Comparison of ENCODE assay signal across 30 mouse cellular contexts in the genomic region with DNA sequence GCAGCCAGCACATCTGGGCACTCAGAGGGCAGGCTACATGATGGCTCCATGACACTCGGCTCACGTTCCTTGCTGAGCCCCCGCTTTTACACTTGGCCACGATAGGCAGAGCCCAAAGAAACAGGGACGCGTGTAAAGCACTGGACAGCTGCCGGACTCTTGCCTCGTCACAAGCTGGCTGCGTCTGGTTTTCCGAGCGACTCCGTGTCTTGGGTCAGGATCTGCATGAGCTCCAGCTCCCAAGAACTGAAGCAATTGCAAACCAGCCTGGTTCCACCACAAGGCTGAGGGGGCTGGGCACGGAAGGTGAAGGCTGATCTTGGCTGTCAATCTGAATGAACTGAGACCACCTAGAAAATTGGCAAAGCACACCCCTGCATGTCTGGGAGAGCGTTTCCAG.
DNase-seq lines count a peak whose midpoint lies in the region; ATAC-seq and TF ChIP-seq lines count a peak whose summit lies in the region.
"Had no signal": no experiment of that assay in that cellular context is flagged by ENCODE, and none has a peak within 500 bp of the region (broad histone marks: within the 10 kb centered on the region; RNA-seq: fewer than 3 reads in every experiment).

No protein-coding gene starts in this region.

- no peaks in the 10 kb centered on the region for H3K36me3 ChIP-seq in limb, embryonic 14.5 days (ENCODE audit: control insufficient read depth, insufficient read depth, low read length)
- H3K36me3 ChIP-seq in limb, embryonic 10.5 days, result no peaks in the 10 kb centered on the region
- H3K36me3 ChIP-seq: forebrain, embryonic 15.5 days; G1E; heart, embryonic 13.5 days; limb, embryonic 13.5 days; liver, embryonic 13.5 days; lung, embryonic 15.5 days; neural tube, embryonic 15.5 days; stomach, embryonic 15.5 days had no signal

- no peak overlapping the region for H3K27ac ChIP-seq in limb, embryonic 14.5 days (replicated peaks; ENCODE audit: low read depth, low read length)
- no peak overlapping the region for H3K27ac ChIP-seq in limb, embryonic 10.5 days
- H3K27ac ChIP-seq: forebrain, embryonic 15.5 days; heart, embryonic 13.5 days; kidney, postnatal 0 days; limb, embryonic 13.5 days; liver, embryonic 13.5 days; lung, embryonic 15.5 days; neural tube, embryonic 15.5 days; stomach, embryonic 15.5 days had no signal

- no peaks in the 10 kb centered on the region for H3K9me3 ChIP-seq in limb, embryonic 14.5 days (ENCODE audit: control insufficient read depth, low read length)
- no peaks in the 10 kb centered on the region for H3K9me3 ChIP-seq in limb, embryonic 10.5 days (replicated peaks)
- H3K9me3 ChIP-seq: forebrain, embryonic 15.5 days; heart, embryonic 13.5 days; limb, embryonic 13.5 days; liver, embryonic 13.5 days; lung, embryonic 15.5 days; neural tube, embryonic 15.5 days; stomach, embryonic 15.5 days had no signal

- no peak for ATAC-seq in limb, embryonic 14.5 days (ENCODE audit: low FRiP score, low read depth)
- ATAC-seq: forebrain, embryonic 15.5 days; Patski had no signal

- peak; percentile 13 for DNase-seq in gastrocnemius, adult 18-20 months (ENCODE audit: low spot score)
- no peak for DNase-seq in gastrocnemius, postnatal 36 days
- DNase-seq in limb, embryonic 14.5 days (ENCODE audit: low spot score), result no peak
- DNase-seq in limb, embryonic 10.5 days (ENCODE audit: low spot score), result no peak
- DNase-seq in brain, embryonic 14.5 days (ENCODE audit: low read depth), result peak; percentile 40
- peak; percentile 46 for DNase-seq in lung, postnatal 10 days
- DNase-seq in kidney, postnatal 4 days, result no peak
- DNase-seq in spleen, adult 12 weeks (ENCODE audit: low spot score), result no peak
- DNase-seq: adrenal gland, postnatal 36 days; cerebellum, adult 11-12 months; cerebellum, postnatal 36 days; embryo, embryonic 11 days; heart, adult 11 months; heart, postnatal 14 days; kidney, adult 2 months; liver, embryonic 13.5 days; right cerebral cortex, adult 18-20 months; right cerebral cortex, postnatal 4 days; thymus, adult 2 months; thymus, postnatal 4 days had no signal

- no peak overlapping the region for H3K4me3 ChIP-seq in limb, embryonic 14.5 days (replicated peaks; ENCODE audit: low read length)
- H3K4me3 ChIP-seq in limb, embryonic 10.5 days, result no peak overlapping the region
- H3K4me3 ChIP-seq: forebrain, embryonic 15.5 days; heart, embryonic 13.5 days; limb, embryonic 13.5 days; liver, embryonic 13.5 days; lung, embryonic 15.5 days; neural tube, embryonic 15.5 days; stomach, embryonic 15.5 days had no signal

- intact Hi-C loops in gastrocnemius, postnatal 36 days (cut with DNase I), result loop anchor here (5.0 kb wide), 1 partner anchor 62 kb away; no protein-coding TSS in a partner anchor

- H3K9ac ChIP-seq in limb, embryonic 14.5 days (ENCODE audit: low read depth, low read length, severe bottlenecking), result peak overlapping the region; percentile 16; the same call in 1 of the 2 replicates
- H3K9ac ChIP-seq: forebrain, embryonic 15.5 days; heart, embryonic 13.5 days; limb, embryonic 13.5 days; liver, embryonic 13.5 days; lung, embryonic 15.5 days; neural tube, embryonic 15.5 days; stomach, embryonic 15.5 days had no signal

- H3K4me2 ChIP-seq in limb, embryonic 14.5 days (replicated peaks; ENCODE audit: low read depth, low read length, severe bottlenecking), result no peak overlapping the region
- H3K4me2 ChIP-seq: forebrain, embryonic 15.5 days; heart, embryonic 13.5 days; limb, embryonic 13.5 days; liver, embryonic 13.5 days; lung, embryonic 15.5 days; neural tube, embryonic 15.5 days; stomach, embryonic 15.5 days had no signal

- no peaks in the 10 kb centered on the region for H3K27me3 ChIP-seq in limb, embryonic 14.5 days (ENCODE audit: control insufficient read depth, insufficient read depth, low read length)
- H3K27me3 ChIP-seq in limb, embryonic 10.5 days (ENCODE audit: low read depth, poor library complexity, severe bottlenecking), result no peaks in the 10 kb centered on the region
- H3K27me3 ChIP-seq: CH12.LX; forebrain, embryonic 15.5 days; limb, embryonic 13.5 days; liver, embryonic 13.5 days; lung, embryonic 15.5 days; neural tube, embryonic 15.5 days; stomach, embryonic 15.5 days had no signal

- no peak for TF ChIP-seq CTCF in brain, embryonic 14.5 days (IDR thresholded peaks at IDR 0.05; ENCODE audit: borderline replicate concordance, extremely low read depth, insufficient read depth, insufficient read length)

- TF ChIP-seq POLR2A in limb, embryonic 14.5 days (IDR thresholded peaks at IDR 0.05; ENCODE audit: borderline replicate concordance, extremely low read depth, insufficient read depth, insufficient read length), result no peak
- TF ChIP-seq POLR2A in brain, embryonic 14.5 days (IDR thresholded peaks at IDR 0.05; ENCODE audit: borderline replicate concordance, extremely low read depth, insufficient read depth, insufficient read length, poor library complexity, severe bottlenecking), result no peak

- WGBS in limb, embryonic 14.5 days, result 83% methylated on average over 14 of the region's 14 CpGs
- 92% methylated on average over 14 of the region's 14 CpGs for WGBS in limb, embryonic 10.5 days

- H3K4me1 ChIP-seq in limb, embryonic 14.5 days (ENCODE audit: control insufficient read depth, insufficient read depth, low read length), result no peaks in the 10 kb centered on the region
- H3K4me1 ChIP-seq in limb, embryonic 10.5 days, result peaks cover 26% of the 10 kb centered on the region
- H3K4me1 ChIP-seq: heart, embryonic 13.5 days; liver, embryonic 13.5 days; stomach, embryonic 15.5 days had no signal

Comparison
In these comparisons a context has a peak if more than half of its experiments do, and no peak if none do; other contexts are left out.
1. DNase-seq: peak in gastrocnemius, adult 18-20 months (single experiment), brain, embryonic 14.5 days (single experiment) and lung, postnatal 10 days (single experiment); none in gastrocnemius, postnatal 36 days (0 of 2), limb, embryonic 14.5 days (single experiment), limb, embryonic 10.5 days (single experiment), kidney, postnatal 4 days (0 of 2) and spleen, adult 12 weeks (single experiment).